Mouse (Mus musculus) ES-Bruce4 (cell line): Measurements from ENCODE around the gene Lamp5.

Experiments
- CTCF ChIP-seq: IDR thresholded peaks from one replicate; pipeline ENCODE4 v1.8.1; 2011; ENCODE audit warnings: low read depth, low read length
- POLR2A ChIP-seq: IDR thresholded peaks from one replicate; pipeline ENCODE4 v1.8.1; 2011; ENCODE audit warnings: low read length; ENCODE audit not compliant: insufficient read depth

DNA sequence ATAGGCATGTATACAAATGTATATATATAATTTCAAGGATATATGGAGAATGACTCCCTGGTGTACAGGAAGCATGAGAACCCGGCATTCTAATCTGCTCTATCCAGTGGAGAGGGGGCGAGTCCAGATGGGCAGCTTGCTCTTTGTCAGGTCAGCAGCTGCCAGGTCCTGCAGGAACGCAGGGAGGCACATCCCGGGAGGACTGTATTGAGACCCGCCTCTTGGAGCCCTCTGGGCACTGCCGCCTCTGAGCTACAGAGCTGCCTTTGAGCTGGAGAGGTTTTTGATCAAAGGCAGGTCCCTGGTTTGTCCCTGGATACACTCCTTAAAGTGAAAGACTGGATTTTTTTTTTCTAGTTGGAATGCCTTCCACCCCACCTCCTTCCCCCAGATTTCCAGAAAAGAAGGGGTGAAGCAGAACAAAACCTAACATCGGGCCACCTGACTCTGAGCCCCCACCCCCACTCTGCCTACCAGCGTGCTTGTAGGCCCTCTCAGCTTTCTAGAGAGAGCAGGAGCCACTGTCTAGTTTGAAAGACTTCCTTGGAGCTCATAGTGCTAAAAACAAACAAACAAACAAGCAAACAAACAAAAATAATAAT is at the start of gene Lamp5:
- no peak for TF ChIP-seq CTCF
- TF ChIP-seq POLR2A = no peak
